Mouse (Mus musculus) olfactory bulb, adult 2 months (tissue): ENCODE measurements around the gene Arid3b. TPM values are rescaled to one million over a fixed set of nuclear protein-coding genes. Genes with fewer than 3 reads are reported as not detected.

Source experiments
- H3K27ac ChIP-seq: fragments of 200-500 bp; 2 replicates; pipeline ENCODE4 v1.5.1; 2012; ENCODE audit warnings: low read depth, low read length; ENCODE audit not compliant: insufficient read depth
- H3K4me1 ChIP-seq: fragments of 200-500 bp; 2 replicates; pipeline ENCODE4 v1.6.1; 2012; ENCODE audit warnings: low read length; ENCODE audit not compliant: control insufficient read depth, insufficient read depth
- H3K4me3 ChIP-seq: fragments of 200-500 bp; 2 replicates; pipeline ENCODE4 v1.5.1; 2012; ENCODE audit warnings: mild to moderate bottlenecking, low read depth, low read length, moderate library complexity; ENCODE audit not compliant: insufficient read depth
- CTCF ChIP-seq: fragments of 200-500 bp; IDR thresholded peaks from 2 replicates; pipeline ENCODE4 v1.5.1; 2012; ENCODE audit warnings: low read depth, mild to moderate bottlenecking, low read length, moderate library complexity; ENCODE audit not compliant: insufficient read depth
- POLR2A ChIP-seq: fragments of 200-500 bp; IDR thresholded peaks from 2 replicates; pipeline ENCODE4 v1.6.1; 2012; ENCODE audit warnings: mild to moderate bottlenecking, low read depth, low read length, moderate library complexity; ENCODE audit not compliant: insufficient read depth
- WGBS: fragments of 180-500 bp; shearing (Covaris S2); methylation state at CpG from one replicate; pipeline ENCODE4 v1.1.7; 2018; 5-methylcytosine and 5-hydroxymethylcytosine counted together
- polyA plus RNA-seq: library from polyadenylated mRNA; stranded (reverse); fragments of >200 nt; gene quantifications from 2 replicates; pipeline ENCODE4 v1.2.4, GENCODE M21; 2012; ENCODE audit warnings: low replicate concordance; ENCODE audit not compliant: missing spikeins, insufficient read depth, insufficient read length

The Arid3b gene
- polyA plus RNA-seq, 1 experiment: not detected

DNA sequence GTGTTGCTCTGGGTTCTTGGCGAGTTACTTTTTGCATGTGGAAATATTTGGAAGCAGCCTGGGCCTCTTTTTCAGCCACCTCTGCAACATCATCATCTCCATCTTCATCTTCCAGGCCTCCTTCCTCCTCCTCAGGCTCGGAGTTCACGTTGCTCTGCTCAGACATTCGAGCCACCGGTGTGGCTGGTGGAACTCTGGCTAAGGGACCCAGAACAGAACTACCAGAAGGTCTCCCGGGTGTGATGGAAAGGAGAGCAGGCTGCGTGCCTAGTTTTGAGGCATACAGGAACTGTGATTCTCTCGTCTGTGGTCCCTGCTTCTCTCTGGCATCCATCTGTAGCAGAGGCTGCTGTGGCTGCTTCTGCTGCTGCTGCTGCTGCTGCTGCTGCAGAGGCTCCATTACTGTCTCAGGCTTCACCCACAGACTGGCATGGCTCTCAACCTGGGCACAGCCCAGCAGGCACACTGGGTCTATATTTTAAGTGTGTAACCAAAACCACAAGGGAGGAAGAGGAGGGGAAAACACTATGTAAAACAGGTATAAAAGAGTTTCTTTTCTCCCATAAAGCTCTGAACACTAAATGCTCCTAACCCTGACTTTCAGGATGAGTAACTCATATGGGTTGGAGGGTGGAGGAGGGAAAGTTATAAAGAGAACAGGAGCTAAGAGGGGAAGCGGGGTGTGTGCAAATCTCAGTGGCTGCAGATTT, 2.7 kb downstream of the Arid3b start:
- Histone ChIP-seq H3K27ac (no peak overlapping the region; the same call in 1 of the 2 replicates), H3K4me3 (no peak overlapping the region), H3K4me1 (peaks cover 20% of the 10 kb centered on the region)
- TF ChIP-seq POLR2A (no peak), CTCF (no peak)
- 68% methylated on average over 9 of the region's 9 CpGs for WGBS

DNA sequence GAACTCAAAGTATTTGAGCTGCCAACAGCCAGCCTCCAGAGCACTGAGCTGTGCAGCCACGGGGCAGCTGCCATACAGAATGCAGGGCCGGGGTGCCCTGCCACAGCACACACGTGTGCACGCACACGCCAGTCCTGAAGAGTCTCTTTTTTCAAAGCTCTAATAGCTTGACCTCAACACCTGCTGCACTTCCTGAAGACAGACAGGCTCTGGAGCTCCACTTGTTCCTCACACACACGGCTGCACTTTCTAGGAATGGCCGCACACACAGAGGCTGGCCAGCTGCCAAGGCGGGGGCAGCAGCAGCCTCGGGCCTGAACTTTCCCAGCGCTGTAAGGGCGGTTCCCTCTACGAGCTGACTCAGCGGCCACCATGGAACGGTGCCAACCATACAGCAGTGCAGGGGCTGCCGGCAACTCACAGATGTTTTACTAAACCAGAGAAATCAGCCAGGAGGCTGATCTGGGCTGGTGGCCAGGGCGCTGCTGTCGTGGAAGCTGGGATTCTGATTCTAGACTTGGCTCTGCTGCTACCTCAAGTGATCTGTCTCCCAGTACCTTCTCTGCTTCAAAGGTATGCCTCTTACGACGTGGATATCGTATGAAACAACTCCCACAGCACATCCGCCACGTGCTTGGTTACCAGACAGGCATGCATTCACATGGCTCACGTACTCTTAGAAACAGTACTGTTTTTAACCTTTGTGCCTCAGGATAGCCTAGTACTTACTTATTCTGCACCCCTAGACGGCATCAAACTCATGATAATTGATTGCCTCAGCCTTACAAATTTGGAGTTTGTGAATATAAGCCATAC, 5.1 kb downstream of the Arid3b start:
- H3K4me1 ChIP-seq: peaks cover 20% of the 10 kb centered on the region
- H3K4me3 ChIP-seq: 0 out of 2 replicates have a peak overlapping the region, but pooled peaks have one; percentile 6
- peak overlapping the region; percentile 34; the same call in 1 of the 2 replicates for H3K27ac ChIP-seq
- WGBS: 6% methylated on average over 24 of the region's 24 CpGs
- TF ChIP-seq CTCF: no peak

DNA sequence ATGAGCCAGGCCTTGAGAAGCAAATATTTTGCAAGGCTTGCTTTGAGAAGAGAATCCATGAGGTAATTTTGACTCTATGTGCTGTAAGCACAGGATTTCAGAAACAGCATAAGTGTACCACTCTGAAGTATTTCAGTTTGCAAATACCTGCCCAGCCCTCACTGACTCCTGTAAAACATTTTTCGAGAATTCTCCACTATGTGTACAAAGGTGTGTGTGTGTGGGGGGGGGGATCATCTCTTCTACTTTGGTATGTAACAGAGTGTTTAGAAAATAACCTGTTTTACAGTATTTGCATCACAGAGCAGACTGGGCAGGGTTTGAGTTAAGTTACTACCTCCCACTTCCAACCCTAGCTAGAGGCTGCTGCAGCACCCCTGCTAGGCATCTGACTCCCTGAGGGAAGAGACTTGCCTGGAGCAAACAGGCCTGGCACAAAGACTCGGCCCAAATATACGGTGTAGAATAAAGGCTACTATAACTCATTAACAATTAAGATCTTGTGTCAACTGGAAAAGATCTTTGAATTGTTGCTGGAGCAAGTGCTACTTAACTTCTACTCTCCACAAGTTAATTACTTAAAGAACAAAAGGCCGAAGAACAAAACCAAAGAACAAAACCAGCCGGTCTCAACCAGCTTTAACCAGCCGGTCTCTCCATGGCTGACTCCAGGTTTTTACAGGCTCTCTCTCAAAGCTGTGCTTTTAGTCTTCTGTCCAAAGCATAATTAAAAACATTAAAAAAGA, 6.6 kb downstream of the Arid3b start:
- H3K27ac ChIP-seq: no peak overlapping the region
- no peak overlapping the region for H3K4me3 ChIP-seq
- TF ChIP-seq POLR2A (no peak), CTCF (no peak)
- peaks cover 20% of the 10 kb centered on the region for H3K4me1 ChIP-seq
- 52% methylated on average over 6 of the region's 6 CpGs for WGBS

DNA sequence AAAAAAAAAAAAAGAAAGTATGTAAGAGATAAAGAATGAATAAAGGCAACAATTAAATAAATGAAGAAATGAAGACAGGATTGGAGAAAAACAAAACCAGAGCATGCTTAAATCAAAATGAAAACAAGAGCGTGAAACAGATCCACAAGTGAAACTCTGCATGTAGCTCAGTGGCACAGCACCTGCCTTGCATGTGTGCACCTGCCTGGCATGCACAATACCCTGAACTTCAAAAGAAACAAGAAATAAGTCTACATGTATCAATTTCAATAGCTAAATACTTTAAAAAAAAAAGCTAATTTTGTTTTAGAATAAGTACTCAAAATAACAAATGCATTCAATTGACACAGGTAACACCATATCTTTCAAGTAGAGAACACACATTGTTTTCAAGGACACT, 13.2 kb downstream of the Arid3b start:
- 96% methylated on average over 1 of the region's 1 CpGs for WGBS
- no peaks in the 10 kb centered on the region for H3K4me1 ChIP-seq
- H3K27ac ChIP-seq: no peak overlapping the region
- TF ChIP-seq POLR2A (no peak), CTCF (no peak)
- H3K4me3 ChIP-seq: no peak overlapping the region

DNA sequence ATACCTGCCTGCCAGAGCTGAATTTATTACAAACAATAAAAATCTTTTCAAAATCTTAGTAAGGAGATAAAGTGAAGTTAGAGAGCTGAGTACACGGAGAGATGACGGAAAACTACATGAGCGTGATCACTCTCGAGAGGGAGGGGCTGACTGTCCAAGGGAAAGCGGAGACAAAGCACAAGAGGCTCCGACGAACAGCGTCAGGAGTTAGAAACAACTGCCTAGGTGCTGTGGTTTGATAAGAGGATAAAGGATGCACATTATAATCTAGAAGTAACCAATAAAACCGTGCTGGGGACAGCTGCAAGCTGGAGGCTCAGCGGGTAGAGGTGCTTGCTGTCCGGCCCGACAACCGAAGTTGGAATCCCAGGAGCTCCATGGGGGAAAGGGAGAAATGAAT, 13.8 kb downstream of the Arid3b start:
- no peak overlapping the region for H3K4me3 ChIP-seq
- WGBS: 87% methylated on average over 13 of the region's 13 CpGs
- no peaks in the 10 kb centered on the region for H3K4me1 ChIP-seq
- TF ChIP-seq CTCF (no peak), POLR2A (no peak)
- no peak overlapping the region for H3K27ac ChIP-seq

DNA sequence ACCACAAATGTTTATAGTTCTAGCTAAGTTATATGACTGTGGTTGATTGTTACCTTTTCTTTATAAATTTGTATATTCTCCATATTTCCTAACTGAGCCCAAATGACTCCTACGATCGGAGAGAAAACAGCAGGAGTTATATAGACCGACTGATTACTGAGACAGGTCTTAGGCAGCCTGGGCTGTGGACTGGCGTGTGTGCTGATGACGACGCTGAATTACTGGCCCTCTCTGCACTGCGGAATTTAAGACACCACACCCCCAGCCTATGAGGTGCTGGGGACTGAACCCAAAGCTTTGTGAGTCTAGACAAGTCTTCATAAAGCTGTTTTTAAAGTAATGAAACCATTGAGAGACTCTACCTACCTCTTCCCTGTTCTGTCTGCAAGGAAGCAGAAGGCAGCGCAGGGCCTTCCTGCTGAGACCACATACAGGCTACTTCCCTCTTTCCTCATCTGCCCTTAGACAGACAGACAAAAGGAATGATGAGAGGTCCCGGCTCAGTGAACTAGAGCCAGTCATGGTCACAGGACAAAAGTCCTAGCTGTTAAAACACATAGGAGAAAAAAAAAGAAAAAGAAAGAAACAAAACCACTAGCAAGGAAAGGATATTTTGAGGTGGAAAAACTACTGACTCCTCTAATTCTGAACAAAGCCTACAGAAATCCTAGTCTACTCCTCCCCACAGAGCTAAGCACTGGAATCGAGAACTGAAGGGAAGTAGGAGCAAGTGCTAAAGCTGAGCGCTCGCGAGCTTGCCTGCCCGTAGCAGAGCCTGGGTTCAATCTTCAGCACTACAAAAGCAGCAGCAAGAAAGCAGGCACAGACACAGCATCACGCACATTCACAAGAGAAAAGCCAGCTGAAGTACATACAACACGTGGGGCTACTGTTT, 16.2 kb downstream of the Arid3b start:
- TF ChIP-seq POLR2A (no peak), CTCF (no peak)
- Histone ChIP-seq H3K4me1 (peaks cover 2% of the 10 kb centered on the region; the same call in 1 of the 2 replicates), H3K27ac (no peak overlapping the region), H3K4me3 (no peak overlapping the region)
- WGBS: 64% methylated on average over 16 of the region's 16 CpGs

DNA sequence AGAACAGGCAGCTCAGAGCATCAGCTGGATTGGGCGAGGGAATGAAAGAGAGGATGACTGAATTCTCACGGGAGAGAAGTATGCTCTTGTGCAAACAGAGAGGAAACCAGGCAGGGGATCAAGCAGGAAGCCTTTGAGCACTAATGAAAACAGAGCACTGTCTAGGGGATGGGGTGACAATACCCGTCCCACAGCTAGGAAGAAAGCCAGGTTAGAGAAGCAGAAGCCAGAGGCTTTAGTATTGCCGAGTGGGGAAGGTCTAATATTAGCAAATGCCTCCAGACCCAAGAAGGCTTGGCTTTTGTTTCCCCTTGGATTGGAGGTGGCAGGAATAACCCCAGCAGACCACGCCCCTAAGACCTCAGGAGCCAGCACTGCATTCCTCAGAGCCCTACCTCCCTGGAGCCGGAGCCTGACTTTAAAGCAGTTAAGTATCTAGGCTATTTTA, 19.3 kb downstream of the Arid3b start:
- Histone ChIP-seq H3K27ac (no peak overlapping the region), H3K4me3 (no peak overlapping the region)

DNA sequence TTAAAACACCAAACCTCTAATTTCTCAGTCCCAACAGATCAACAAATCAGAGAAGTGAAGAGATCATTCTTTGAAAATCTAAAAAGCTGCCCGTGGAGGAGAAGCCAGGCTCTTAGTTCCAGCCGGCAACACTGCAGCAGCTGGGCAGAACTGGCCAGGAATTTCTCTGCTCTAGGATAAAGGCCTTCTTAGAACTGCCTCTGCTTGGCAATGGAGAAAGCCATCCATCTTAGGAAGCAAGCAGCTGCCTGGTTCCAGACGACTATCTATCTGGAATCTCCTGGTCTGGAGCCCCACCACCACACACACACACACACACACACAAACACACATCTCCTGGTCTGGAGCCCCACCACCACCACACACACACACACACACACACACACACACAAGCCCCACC, 21.7 kb downstream of the Arid3b start:
- Histone ChIP-seq H3K4me1 (peaks cover 25% of the 10 kb centered on the region), H3K4me3 (no peak overlapping the region), H3K27ac (no peak overlapping the region)
- TF ChIP-seq POLR2A (no peak), CTCF (no peak)
- WGBS: 50% methylated on average over 3 of the region's 3 CpGs

More for the DNA sequence above, 19.3 kb downstream of the Arid3b start:
- TF ChIP-seq CTCF: no peak
- WGBS: 40% methylated on average over 6 of the region's 6 CpGs
- H3K4me1 ChIP-seq: peaks cover 13% of the 10 kb centered on the region
